Mouse (Mus musculus) liver (tissue): ENCODE data around the gene Gm21970.

Experiments used
- DNase-seq: peaks from one replicate; pipeline ENCODE4 v3.0.0-alpha.2; 2020; ENCODE audit warnings: mixed read lengths

Gene Gm21970

GRCm38 (mm10) chr16:91464594-91465504 is 73.3 kb downstream of the Gm21970 start:
- peak; percentile 98 for DNase-seq

- no peak for DNase-seq
Measured at GRCm38 (mm10) chr16:91465505-91466240, 74.2 kb downstream of the Gm21970 start.

GRCm38 (mm10) chr16:91466566-91466965 is 75.0 kb downstream of the Gm21970 start:
- no peak for DNase-seq
